Mouse (Mus musculus) CD8-positive naive resting alpha-beta T cell, adult 57 days (primary cell): ENCODE results near the gene Ccdc107. TPM values are rescaled to one million over a fixed set of nuclear protein-coding genes. Genes with fewer than 3 reads are reported as not detected.

ENCODE experiments used
- total RNA-seq: library from RNA; stranded (reverse); gene quantifications from one replicate; pipeline ENCODE4 v1.2.4, GENCODE M21; 2023

Gene Ccdc107
- 26.8 TPM for total RNA-seq

GRCm38 (mm10) chr4:43492821-43493185 is at the start of gene Ccdc107:
Gene Ccdc107, plus strand, starts transcription at chr4:43492900.

GRCm38 (mm10) chr4:43454041-43454836 is 38.5 kb upstream of the Ccdc107 start, which contains the start of gene Cd72:
Gene Cd72, minus strand, starts transcription at chr4:43454628.

GRCm38 (mm10) chr4:43483535-43484091 is 9.1 kb upstream of the Ccdc107 start, which contains the start of gene Sit1:
Gene Sit1, minus strand, starts transcription at chr4:43483734.

GRCm38 (mm10) chr4:43499407-43500333 is 7.0 kb downstream of the Ccdc107 start, which contains the start of gene Arhgef39:
Gene Arhgef39, minus strand, starts transcription at chr4:43499695.

GRCm38 (mm10) chr4:43506536-43507185 is 14.0 kb downstream of the Ccdc107 start, which contains the start of gene Car9:
Gene Car9, plus strand, starts transcription at chr4:43506966.

Other genes with a start within 250 kb of the Ccdc107 start
- not detected for gene Atp8b5, start 225.7 kb upstream of the Ccdc107 start, total RNA-seq
- gene Rusc2, start 110.9 kb upstream of the Ccdc107 start, total RNA-seq: not detected
- not detected for gene Fam166b, start 63.8 kb upstream of the Ccdc107 start, total RNA-seq
- gene Tesk1, start 51.0 kb upstream of the Ccdc107 start, total RNA-seq: 39.7 TPM
- 73.2 TPM for gene Cd72, start 38.3 kb upstream of the Ccdc107 start, total RNA-seq
- 52.7 TPM for gene Sit1, start 9.2 kb upstream of the Ccdc107 start, total RNA-seq
- not detected for gene Arhgef39, start 6.8 kb downstream of the Ccdc107 start, total RNA-seq
- not detected for gene Car9, start 14.1 kb downstream of the Ccdc107 start, total RNA-seq
- gene Tpm2, start 30.9 kb downstream of the Ccdc107 start, total RNA-seq: not detected
- 59.4 TPM for gene Creb3, start 69.4 kb downstream of the Ccdc107 start, total RNA-seq
- gene Tln1, start 69.8 kb downstream of the Ccdc107 start, total RNA-seq: 286 TPM
- gene Rgp1, start 85.8 kb downstream of the Ccdc107 start, total RNA-seq: 54.6 TPM
- 29.9 TPM for gene Gba2, start 86.0 kb downstream of the Ccdc107 start, total RNA-seq
- gene Msmp, start 91.6 kb downstream of the Ccdc107 start, total RNA-seq: not detected
- 0.24 TPM for gene Npr2, start 139.0 kb downstream of the Ccdc107 start, total RNA-seq
- gene Spag8, start 160.7 kb downstream of the Ccdc107 start, total RNA-seq: not detected
- gene Hint2, start 163.6 kb downstream of the Ccdc107 start, total RNA-seq: 16.0 TPM
- gene Tmem8b, start 176.1 kb downstream of the Ccdc107 start, total RNA-seq: 2.0 TPM
- gene Fam221b, start 176.2 kb downstream of the Ccdc107 start, total RNA-seq: not detected
- not detected for gene Olfr70, start 207.9 kb downstream of the Ccdc107 start, total RNA-seq
- gene Olfr71, start 217.4 kb downstream of the Ccdc107 start, total RNA-seq: not detected
- not detected for gene Hrct1, start 234.3 kb downstream of the Ccdc107 start, total RNA-seq
- not detected for gene Spaar, start 237.1 kb downstream of the Ccdc107 start, total RNA-seq